ENCODE assay signal across 20 mouse cellular contexts in the genomic region with DNA sequence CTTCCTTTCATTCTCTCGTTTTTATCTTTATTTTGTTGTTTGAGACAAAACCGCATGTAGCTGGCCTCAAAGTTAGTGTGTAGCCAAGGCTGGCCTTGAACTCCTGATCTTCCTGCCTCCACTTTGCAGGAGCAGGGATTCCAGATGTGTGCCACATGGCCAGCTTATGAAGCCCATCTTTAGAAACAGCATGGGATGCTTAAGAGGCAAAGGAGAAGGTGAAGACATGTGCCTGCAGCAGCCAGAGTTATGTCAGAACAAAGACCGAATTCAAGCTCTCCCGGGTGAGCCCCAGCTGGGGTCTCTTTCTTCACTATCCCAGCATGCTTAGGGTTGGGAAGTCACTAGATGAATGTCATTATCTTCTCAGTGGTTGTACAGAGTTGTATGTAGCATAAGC. TPM values are rescaled to one million over a fixed set of nuclear protein-coding genes. Genes with fewer than 3 reads are reported as not detected.
DNase-seq lines count a peak whose midpoint lies in the region; ATAC-seq and TF ChIP-seq lines count a peak whose summit lies in the region.
"Had no signal": no experiment of that assay in that cellular context is flagged by ENCODE, and none has a peak within 500 bp of the region (broad histone marks: within the 10 kb centered on the region; RNA-seq: fewer than 3 reads in every experiment).

No protein-coding gene starts in this region.

- H3K27me3 ChIP-seq in forebrain, embryonic 16.5 days (replicated peaks; ENCODE audit: control insufficient read depth, insufficient read depth, low read length): no peaks in the 10 kb centered on the region
- H3K27me3 ChIP-seq in forebrain, embryonic 13.5 days: 0 out of 2 replicates have a peak, but pooled peaks cover 3% of the 10 kb centered on the region
- no peaks in the 10 kb centered on the region for H3K27me3 ChIP-seq in hindbrain, postnatal 0 days (ENCODE audit: insufficient read depth, low read length)
- no peaks in the 10 kb centered on the region for H3K27me3 ChIP-seq in hindbrain, embryonic 13.5 days
- no peaks in the 10 kb centered on the region for H3K27me3 ChIP-seq in neural tube, embryonic 15.5 days (replicated peaks)
- H3K27me3 ChIP-seq: liver, embryonic 13.5 days had no signal

- H3K9ac ChIP-seq in forebrain, embryonic 16.5 days (replicated peaks; ENCODE audit: low read depth, low read length): no peak overlapping the region
- H3K9ac ChIP-seq in forebrain, embryonic 13.5 days: no peak overlapping the region
- H3K9ac ChIP-seq in hindbrain, postnatal 0 days (replicated peaks; ENCODE audit: low read length): no peak overlapping the region
- H3K9ac ChIP-seq in hindbrain, embryonic 13.5 days: no peak overlapping the region
- no peak overlapping the region for H3K9ac ChIP-seq in neural tube, embryonic 15.5 days (replicated peaks)
- H3K9ac ChIP-seq: liver, embryonic 13.5 days had no signal

- H3K4me1 ChIP-seq in forebrain, embryonic 16.5 days (replicated peaks; ENCODE audit: control insufficient read depth, insufficient read depth, low read length): peaks cover 8% of the 10 kb centered on the region
- peaks cover 29% of the 10 kb centered on the region for H3K4me1 ChIP-seq in forebrain, embryonic 13.5 days
- H3K4me1 ChIP-seq in hindbrain, postnatal 0 days (ENCODE audit: insufficient read depth, low read length): peaks cover 8% of the 10 kb centered on the region; the same call in 1 of the 2 replicates
- peaks cover 7% of the 10 kb centered on the region; the same call in 1 of the 2 replicates for H3K4me1 ChIP-seq in hindbrain, embryonic 13.5 days (replicated peaks)
- H3K4me1 ChIP-seq in neural tube, embryonic 15.5 days: peaks cover 15% of the 10 kb centered on the region; the same call in 1 of the 2 replicates
- H3K4me1 ChIP-seq: liver, embryonic 13.5 days had no signal

- peak; percentile 22; the same call in 1 of the 2 replicates for ATAC-seq in forebrain, embryonic 16.5 days
- no peak for ATAC-seq in forebrain, embryonic 13.5 days
- ATAC-seq in hindbrain, postnatal 0 days: peak; percentile 22; the same call in 1 of the 2 replicates
- ATAC-seq in hindbrain, embryonic 13.5 days (ENCODE audit: low FRiP score): no peak
- ATAC-seq in neural tube, embryonic 15.5 days (ENCODE audit: low FRiP score): peak; percentile 40
- ATAC-seq: intestine, postnatal 0 days had no signal

- H3K4me3 ChIP-seq in forebrain, embryonic 16.5 days (replicated peaks; ENCODE audit: low read length): no peak overlapping the region
- H3K4me3 ChIP-seq in forebrain, embryonic 13.5 days: no peak overlapping the region
- no peak overlapping the region for H3K4me3 ChIP-seq in hindbrain, postnatal 0 days (ENCODE audit: low read length)
- H3K4me3 ChIP-seq in hindbrain, embryonic 13.5 days: no peak overlapping the region
- H3K4me3 ChIP-seq in neural tube, embryonic 15.5 days (replicated peaks): no peak overlapping the region
- H3K4me3 ChIP-seq: left cerebral cortex, adult 2 months; liver, embryonic 13.5 days had no signal

- no peak for TF ChIP-seq CTCF in hindbrain, postnatal 0 days (IDR thresholded peaks at IDR 0.05; ENCODE audit: low read depth)

- 56% methylated on average over 4 of the region's 4 CpGs for WGBS in forebrain, embryonic 16.5 days
- whole genome bisulfite sequencing in forebrain, embryonic 13.5 days: 60% methylated on average over 4 of the region's 4 CpGs
- 49% methylated on average over 4 of the region's 4 CpGs for WGBS in hindbrain, postnatal 0 days
- WGBS in hindbrain, embryonic 13.5 days: 58% methylated on average over 4 of the region's 4 CpGs
- 72% methylated on average over 4 of the region's 4 CpGs for WGBS in neural tube, embryonic 15.5 days

- H3K27ac ChIP-seq in forebrain, embryonic 16.5 days (ENCODE audit: low read length): 0 out of 2 replicates have a peak overlapping the region, but pooled peaks have one; percentile 4
- no peak overlapping the region; the same call in 1 of the 2 replicates for H3K27ac ChIP-seq in forebrain, embryonic 13.5 days
- peak overlapping the region; percentile 75 for H3K27ac ChIP-seq in hindbrain, postnatal 0 days
- no peak overlapping the region for H3K27ac ChIP-seq in hindbrain, embryonic 13.5 days
- H3K27ac ChIP-seq in neural tube, embryonic 15.5 days (replicated peaks): peak overlapping the region; percentile 46
- H3K27ac ChIP-seq: left cerebral cortex, adult 2 months; liver, embryonic 13.5 days; stomach, postnatal 0 days had no signal

- H3K4me2 ChIP-seq in forebrain, embryonic 16.5 days (ENCODE audit: low read length): no peak overlapping the region
- no peak overlapping the region for H3K4me2 ChIP-seq in forebrain, embryonic 13.5 days
- no peak overlapping the region for H3K4me2 ChIP-seq in hindbrain, postnatal 0 days (ENCODE audit: low read depth, low read length)
- no peak overlapping the region for H3K4me2 ChIP-seq in hindbrain, embryonic 13.5 days
- H3K4me2 ChIP-seq in neural tube, embryonic 15.5 days: no peak overlapping the region
- H3K4me2 ChIP-seq: heart, embryonic 11.5 days; liver, embryonic 13.5 days had no signal

- H3K36me3 ChIP-seq in forebrain, embryonic 16.5 days (ENCODE audit: control insufficient read depth, insufficient read depth): no peaks in the 10 kb centered on the region
- no peaks in the 10 kb centered on the region for H3K36me3 ChIP-seq in forebrain, embryonic 13.5 days (ENCODE audit: poor library complexity, severe bottlenecking)
- no peaks in the 10 kb centered on the region for H3K36me3 ChIP-seq in hindbrain, postnatal 0 days (ENCODE audit: insufficient read depth, low read length)
- H3K36me3 ChIP-seq in hindbrain, embryonic 13.5 days: no peaks in the 10 kb centered on the region
- H3K36me3 ChIP-seq in neural tube, embryonic 15.5 days: no peaks in the 10 kb centered on the region
- H3K36me3 ChIP-seq: liver, embryonic 13.5 days had no signal

- DNase-seq in hindbrain, postnatal 0 days (ENCODE audit: low spot score): peak; percentile 24
- DNase-seq in neural tube, embryonic 10.5 days (ENCODE audit: extremely low spot score, low spot score): no peak
- peak; percentile 6 for DNase-seq in mesoderm, embryonic 11.5 days (ENCODE audit: low read depth, low spot score)
- DNase-seq in retina, postnatal 1 day: no peak
- DNase-seq: adrenal gland, postnatal 10 days; cerebellum, adult 8-10 months; embryo, embryonic 11 days; gastrocnemius, postnatal 10 days; kidney, postnatal 25 days; liver, embryonic 13.5 days; lung, adult 2 months; lung, postnatal 14 days had no signal

- no peaks in the 10 kb centered on the region for H3K9me3 ChIP-seq in forebrain, embryonic 16.5 days (ENCODE audit: control insufficient read depth, low read length)
- H3K9me3 ChIP-seq in forebrain, embryonic 13.5 days (replicated peaks): no peaks in the 10 kb centered on the region
- no peaks in the 10 kb centered on the region for H3K9me3 ChIP-seq in hindbrain, postnatal 0 days (ENCODE audit: low read length)
- no peaks in the 10 kb centered on the region for H3K9me3 ChIP-seq in hindbrain, embryonic 13.5 days
- H3K9me3 ChIP-seq in neural tube, embryonic 15.5 days (replicated peaks): no peaks in the 10 kb centered on the region
- H3K9me3 ChIP-seq: liver, embryonic 13.5 days had no signal

RNA-seq across cellular contexts. Expression of gene Nuf2, which starts 46.7 kb away (rescaled TPM):
- 25.1 and 31.2 TPM in 2 replicates for polyA plus RNA-seq in forebrain, embryonic 16.5 days (2015; fragmentation: Nextera tagmentation; extraction: Ambion mirVana)
- 64.6 and 66.7 TPM in 2 replicates for polyA plus RNA-seq in forebrain, embryonic 13.5 days (2015; fragmentation: Nextera tagmentation; extraction: Ambion mirVana)
- 5.2 and 5.9 TPM in 2 replicates for total RNA-seq in hindbrain, postnatal 0 days (2014; rRNA removed)
- polyA plus RNA-seq in hindbrain, postnatal 0 days (2015; fragmentation: Nextera tagmentation; extraction: Ambion mirVana): 13.0 and 15.8 TPM in 2 replicates
- polyA plus RNA-seq in hindbrain, embryonic 13.5 days (2015; fragmentation: Nextera tagmentation; extraction: Ambion mirVana): 18.4 and 20.2 TPM in 2 replicates
- 9.9 and 19.8 TPM in 2 replicates for polyA plus RNA-seq in neural tube, embryonic 15.5 days (2015; fragmentation: Nextera tagmentation; extraction: Ambion mirVana)

Comparison
In these comparisons a context has a peak if more than half of its experiments do, and no peak if none do; other contexts are left out.
1. ATAC-seq: peak in forebrain, embryonic 16.5 days (single experiment), hindbrain, postnatal 0 days (single experiment) and neural tube, embryonic 15.5 days (single experiment); none in forebrain, embryonic 13.5 days (single experiment) and hindbrain, embryonic 13.5 days (single experiment).
2. H3K27ac ChIP-seq: peak in forebrain, embryonic 16.5 days (single experiment), hindbrain, postnatal 0 days (single experiment) and neural tube, embryonic 15.5 days (single experiment); none in forebrain, embryonic 13.5 days (single experiment) and hindbrain, embryonic 13.5 days (single experiment).
3. DNase-seq: peak in hindbrain, postnatal 0 days (single experiment) and mesoderm, embryonic 11.5 days (single experiment); none in neural tube, embryonic 10.5 days (single experiment) and retina, postnatal 1 day (single experiment).